8 mouse cellular contexts compared by ENCODE assay signal in genomic region chr19:37175919-37176318, GRCm38 (mm10). TPM values are rescaled to one million over a fixed set of nuclear protein-coding genes. Genes with fewer than 3 reads are reported as not detected.
DNase-seq lines count a peak whose midpoint lies in the region; ATAC-seq and TF ChIP-seq lines count a peak whose summit lies in the region.

No protein-coding gene starts in this region.

- no peaks in the 10 kb centered on the region for H3K27me3 ChIP-seq in heart, embryonic 12.5 days (replicated peaks)
- no peaks in the 10 kb centered on the region for H3K27me3 ChIP-seq in stomach, postnatal 0 days (ENCODE audit: control insufficient read depth, insufficient read depth, low read length)

- H3K27ac ChIP-seq in heart, embryonic 12.5 days (ENCODE audit: poor library complexity, severe bottlenecking), result peak overlapping the region; percentile 87
- H3K27ac ChIP-seq in macrophage, result peak overlapping the region; percentile 78
- no peak overlapping the region; the same call in 1 of the 2 replicates for H3K27ac ChIP-seq in stomach, postnatal 0 days (replicated peaks)

- TF ChIP-seq CTCF in stomach, postnatal 0 days (IDR thresholded peaks at IDR 0.05; ENCODE audit: low read depth), result no peak

- H3K4me1 ChIP-seq in heart, embryonic 12.5 days (replicated peaks), result peaks cover 13% of the 10 kb centered on the region
- H3K4me1 ChIP-seq in stomach, postnatal 0 days (replicated peaks; ENCODE audit: control insufficient read depth, insufficient read depth), result peaks cover 3% of the 10 kb centered on the region

- peak overlapping the region; percentile 94 for H3K9ac ChIP-seq in heart, embryonic 12.5 days
- H3K9ac ChIP-seq in stomach, postnatal 0 days (ENCODE audit: low read length), result no peak overlapping the region; the same call in 1 of the 2 replicates

- no peak for ATAC-seq in heart, embryonic 12.5 days (ENCODE audit: insufficient number of reproducible peaks, low FRiP score)
- ATAC-seq in stomach, postnatal 0 days (ENCODE audit: low FRiP score, low TSS enrichment), result no peak

- 8% methylated on average over 6 of the region's 6 CpGs for WGBS in heart, embryonic 12.5 days
- WGBS in macrophage (ENCODE audit: missing documents), result 13% methylated on average over 5 of the region's 6 CpGs
- WGBS in stomach, postnatal 0 days, result 15% methylated on average over 6 of the region's 6 CpGs

- H3K36me3 ChIP-seq in heart, embryonic 12.5 days, result peaks cover under 1% of the 10 kb centered on the region; the same call in 1 of the 2 replicates
- H3K36me3 ChIP-seq in macrophage (ENCODE audit: inconsistent target), result no peaks in the 10 kb centered on the region
- H3K36me3 ChIP-seq in stomach, postnatal 0 days (ENCODE audit: control insufficient read depth, insufficient read depth, low read length), result no peaks in the 10 kb centered on the region

- H3K4me2 ChIP-seq in heart, embryonic 12.5 days, result peak overlapping the region; percentile 95
- H3K4me2 ChIP-seq in stomach, postnatal 0 days (replicated peaks; ENCODE audit: low read depth), result peak overlapping the region; percentile 99

- TF ChIP-seq EP300 in stomach, postnatal 0 days (optimal IDR thresholded peaks at IDR 0.05), result no peak

- peak overlapping the region; percentile 80 for H3K4me3 ChIP-seq in heart, embryonic 12.5 days
- peak overlapping the region; percentile 60 for H3K4me3 ChIP-seq in macrophage (ENCODE audit: inconsistent target)
- peak overlapping the region; percentile 69 for H3K4me3 ChIP-seq in stomach, postnatal 0 days (ENCODE audit: low read depth, low read length)

- H3K79me2 ChIP-seq in macrophage (ENCODE audit: inconsistent target), result peaks cover 34% of the 10 kb centered on the region; the same call in 1 of the 2 replicates

- peak; percentile 68 for DNase-seq in left cerebral cortex, adult 11 months (ENCODE audit: low spot score)
- no peak for DNase-seq in left cerebral cortex, adult 8-10 months (ENCODE audit: low spot score in 2 of 2)
- DNase-seq in cerebellum, postnatal 10 days, result peak; percentile 64 to 72
- DNase-seq in kidney, postnatal 14 days, result peak; percentile 44
- peak; percentile 18 for DNase-seq in stomach, postnatal 0 days (ENCODE audit: low spot score)
- no peak for DNase-seq in thymus, adult 18-20 months

- no peaks in the 10 kb centered on the region for H3K9me3 ChIP-seq in heart, embryonic 12.5 days (replicated peaks)
- no peaks in the 10 kb centered on the region for H3K9me3 ChIP-seq in stomach, postnatal 0 days (ENCODE audit: control insufficient read depth, low read length)

RNA-seq across cellular contexts. Expression of gene March5, which starts 31.4 kb away (rescaled TPM):
- total RNA-seq in left cerebral cortex, adult 8-10 months (2022), result 10 to 100 TPM; 78.2 to 89.8 (median 82.3) TPM
- polyA plus RNA-seq in heart, embryonic 12.5 days (2016; fragmentation: Nextera tagmentation; extraction: Ambion mirVana), result 101 and 103 TPM in 2 replicates
- total RNA-seq in macrophage (2018; cell fraction: chromatin; rRNA removed), result 100 to 1,000 TPM in 19 of 26 experiments, 10 to 100 TPM in 7; 68.0 to 379 (median 161) TPM
- 100 to 1,000 TPM in 23 of 26 experiments, 10 to 100 TPM in 3; 98.1 to 272 (median 196) TPM for total RNA-seq in macrophage (2018; cell fraction: cytosol; rRNA removed)
- total RNA-seq in macrophage (2018; cell fraction: nucleus; rRNA removed), result 100 to 1,000 TPM in 25 of 26 experiments, 10 to 100 TPM in 1; 88.0 to 420 (median 192) TPM
- polyA plus RNA-seq in macrophage (2018), result 78.5 to 135 TPM (median 91.9 TPM) in 3 replicates
- polyA plus RNA-seq in stomach, postnatal 0 days (2015; fragmentation: Nextera tagmentation; extraction: Ambion mirVana), result 49.9 and 50.0 TPM in 2 replicates

RNA-seq across cellular contexts. Expression of gene Cpeb3, which starts 32.5 kb away (rescaled TPM):
- total RNA-seq in left cerebral cortex, adult 8-10 months (2022), result 10 to 100 TPM; 83.3 to 89.9 (median 85.4) TPM
- polyA plus RNA-seq in heart, embryonic 12.5 days (2016; fragmentation: Nextera tagmentation; extraction: Ambion mirVana), result 6.8 and 9.5 TPM in 2 replicates
- total RNA-seq in macrophage (2018; cell fraction: chromatin; rRNA removed), result 100 to 1,000 TPM in 6 of 26 experiments, 10 to 100 TPM in 18, 1 to 10 TPM in 2; 8.1 to 132 (median 57.2) TPM
- total RNA-seq in macrophage (2018; cell fraction: cytosol; rRNA removed), result 10 to 100 TPM in 21 of 26 experiments, 1 to 10 TPM in 5; 5.9 to 38.3 (median 17.0) TPM
- total RNA-seq in macrophage (2018; cell fraction: nucleus; rRNA removed), result 100 to 1,000 TPM in 1 of 26 experiments, 10 to 100 TPM in 24, 1 to 10 TPM in 1; 9.2 to 104 (median 28.1) TPM
- polyA plus RNA-seq in macrophage (2018), result 7.8 to 16.1 TPM (median 11.7 TPM) in 3 replicates
- polyA plus RNA-seq in stomach, postnatal 0 days (2015; fragmentation: Nextera tagmentation; extraction: Ambion mirVana), result 1.2 and 1.3 TPM in 2 replicates

Comparison
In these comparisons a context has a peak if more than half of its experiments do, and no peak if none do; other contexts are left out.
1. DNase-seq: peak in left cerebral cortex, adult 11 months (single experiment), cerebellum, postnatal 10 days (2 of 2), kidney, postnatal 14 days (single experiment) and stomach, postnatal 0 days (single experiment); none in left cerebral cortex, adult 8-10 months (0 of 2) and thymus, adult 18-20 months (0 of 2).
2. Peak in every context shown above with its lines, with median percentiles within 50 percentile points of each other: H3K4me3 ChIP-seq.